Mouse (Mus musculus) erythroblast, adult 5-6 weeks (primary cell): ENCODE results near the gene N4bp2l2. TPM values are rescaled to one million over a fixed set of nuclear protein-coding genes. Genes with fewer than 3 reads are reported as not detected.

Experiments used
- ATAC-seq: replicated peaks from 2 replicates; pipeline ENCODE4 v1.8.0; 2016; ENCODE audit warnings: moderate number of reproducible peaks, mild to moderate bottlenecking, moderate TSS enrichment, inconsistent platforms; ENCODE audit not compliant: poor library complexity, low FRiP score, severe bottlenecking
- total RNA-seq, 2 experiments: library from RNA; stranded (forward) in 1 of 2; stranded (reverse) in 1 of 2; fragments of 150-400 nt in 1 of 2; fragments of 200-764, 138-1000 nt in 1 of 2; gene quantifications; 2 replicates each; pipeline versions ENCODE4 v1.2.3 to v1.2.4; 2015 to 2017; ENCODE audit warnings: low replicate concordance in 2 of 2

Gene N4bp2l2
- total RNA-seq, 2 experiments from 2014 or later, result 45.3 to 140 TPM

- ATAC-seq, result peak; percentile 33
These were observed 66.4 kb downstream of the N4bp2l2 start for GRCm38 (mm10) chr5:150599301-150600294.

GRCm38 (mm10) chr5:150598202-150599119, 67.5 kb downstream of the N4bp2l2 start:
- peak; percentile 54 for ATAC-seq

DNA sequence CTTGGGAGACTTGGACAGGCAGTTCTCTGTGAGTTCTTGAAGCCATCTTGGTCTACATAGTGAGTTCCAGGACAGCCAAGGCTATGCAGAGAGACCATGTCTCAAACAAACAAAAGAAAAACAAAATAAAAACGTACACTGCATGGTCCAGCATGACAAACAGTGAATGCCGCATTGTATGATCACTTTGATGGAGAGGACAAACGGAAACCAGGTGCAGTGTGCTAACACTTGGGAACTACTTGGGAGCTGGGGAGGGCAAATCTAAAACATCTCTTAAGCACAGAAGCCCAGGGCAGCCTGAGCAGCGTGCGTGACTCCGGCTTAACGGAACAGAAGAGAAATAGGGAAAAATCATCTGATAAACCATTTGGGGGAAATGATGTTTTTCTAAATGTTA, 68.9 kb downstream of the N4bp2l2 start, which contains the start of gene N4bp2l1:
TSS of gene N4bp2l1 (minus strand) at position 101 of the 400 bp plus-strand sequence.
- no peak for ATAC-seq

DNA sequence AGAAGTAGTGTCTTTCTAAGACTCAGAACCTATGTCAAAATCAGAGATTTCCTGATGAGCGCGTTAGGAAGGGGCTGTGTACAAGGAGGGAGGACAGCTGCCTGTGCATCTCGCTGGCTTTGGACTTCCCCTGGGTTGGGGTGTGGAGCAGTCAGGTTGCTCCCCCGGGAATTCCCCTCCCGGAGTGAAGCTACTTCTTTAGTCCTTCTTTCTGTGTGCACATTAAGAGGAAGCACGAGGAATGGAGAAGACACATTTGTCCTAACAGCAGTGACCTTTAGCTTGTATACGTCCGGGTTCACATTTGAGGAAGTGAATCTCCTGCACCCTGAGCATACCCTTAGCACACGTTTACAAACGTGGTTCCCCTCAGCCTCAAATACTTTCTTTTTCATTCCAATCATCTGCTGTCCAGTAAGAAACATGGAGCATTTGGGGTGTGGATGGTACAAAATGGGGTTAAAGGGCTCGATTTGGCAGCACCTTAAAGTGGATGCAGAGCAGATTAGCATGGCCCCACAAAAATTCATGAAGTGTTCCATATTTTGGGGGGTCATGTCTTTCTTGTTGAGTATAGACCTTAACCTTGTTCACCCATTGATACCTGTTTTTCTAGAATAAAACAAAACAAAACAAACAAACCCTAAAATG, 70.5 kb downstream of the N4bp2l2 start:
- ATAC-seq, result no peak

DNA sequence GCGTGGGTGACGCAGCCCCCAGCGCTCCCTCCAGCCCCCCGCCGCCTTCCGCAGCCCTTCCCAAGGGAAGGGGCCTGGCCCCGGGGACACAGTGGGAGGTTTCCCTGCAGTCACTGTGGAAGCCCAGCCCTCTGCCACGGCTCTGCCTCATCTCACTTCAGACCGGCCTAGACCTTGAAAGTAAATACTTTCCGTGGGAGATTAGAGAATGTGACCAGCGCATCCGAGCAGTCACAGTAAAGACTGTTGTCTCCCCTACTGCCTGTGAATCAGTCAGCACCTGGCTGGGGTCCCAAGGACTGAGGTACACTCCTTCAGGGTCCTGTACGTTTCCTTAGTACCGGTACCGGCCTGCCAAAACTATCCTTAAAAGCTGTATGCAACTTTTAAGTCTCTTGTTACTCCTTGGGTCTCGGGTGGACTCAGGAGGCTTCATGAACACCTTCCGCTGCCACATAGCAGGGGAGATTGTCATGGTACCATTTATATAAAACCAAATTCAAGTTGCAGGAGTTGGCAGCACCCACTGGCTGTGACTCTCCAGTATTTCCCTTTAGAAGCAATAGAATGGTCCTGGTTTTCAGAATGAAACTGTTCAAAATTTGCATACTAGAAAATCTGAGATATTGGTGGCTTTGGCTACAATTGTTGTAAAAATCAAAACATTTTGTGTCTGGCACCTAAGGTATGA, 71.2 kb downstream of the N4bp2l2 start:
- ATAC-seq, result no peak

- ATAC-seq, result no peak
These were observed 72.0 kb downstream of the N4bp2l2 start for GRCm38 (mm10) chr5:150593756-150594648.

GRCm38 (mm10) chr5:150592904-150593755, 72.9 kb downstream of the N4bp2l2 start:
- peak; percentile 67 for ATAC-seq

- ATAC-seq, result no peak
These were observed 73.6 kb downstream of the N4bp2l2 start for GRCm38 (mm10) chr5:150592186-150592903.

GRCm38 (mm10) chr5:150589945-150590344, 76.0 kb downstream of the N4bp2l2 start:
- ATAC-seq, result no peak

GRCm38 (mm10) chr5:150584337-150584729, 81.7 kb downstream of the N4bp2l2 start:
- ATAC-seq, result no peak

- ATAC-seq, result no peak
These were observed 82.2 kb downstream of the N4bp2l2 start for GRCm38 (mm10) chr5:150583622-150584336.

DNA sequence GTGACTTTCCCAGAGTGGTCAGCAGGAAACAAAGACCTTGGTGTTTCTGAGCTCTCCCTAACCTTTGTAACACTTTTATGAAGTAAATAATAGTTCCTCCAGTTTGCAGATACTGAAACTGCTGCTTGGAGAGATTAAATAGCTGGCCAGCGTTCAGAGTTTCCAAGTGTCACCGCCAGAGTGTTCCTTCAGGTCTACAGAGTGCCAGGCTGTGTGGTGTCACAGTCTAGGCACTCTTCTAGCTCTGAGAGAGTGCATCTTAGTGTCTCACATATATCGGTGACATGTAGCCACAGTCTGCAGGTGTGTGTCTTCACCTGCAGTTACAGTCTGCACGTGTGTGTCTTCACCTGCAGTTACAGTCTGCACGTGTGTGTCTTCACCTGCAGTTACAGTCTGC, 82.8 kb downstream of the N4bp2l2 start:
- ATAC-seq, result no peak

DNA sequence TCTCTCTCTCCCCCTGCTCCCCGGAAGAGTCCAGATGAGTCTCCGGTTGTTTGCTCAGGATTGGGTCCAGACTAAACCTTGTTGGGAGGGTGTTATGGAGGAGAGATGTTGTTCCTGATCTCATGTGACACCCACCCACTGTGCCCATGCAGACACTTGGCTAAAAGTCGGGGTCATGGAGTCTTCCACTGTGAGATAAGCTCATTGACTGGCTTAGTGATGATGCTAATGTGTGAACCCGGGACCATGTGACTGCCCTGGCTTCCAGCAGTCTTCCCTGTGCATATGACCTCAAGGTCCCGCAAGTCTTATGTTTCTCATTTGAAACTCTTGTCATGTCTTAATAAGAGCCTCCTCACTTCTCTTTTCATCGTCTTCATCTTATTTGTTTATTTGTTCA, 84.8 kb downstream of the N4bp2l2 start:
- no peak for ATAC-seq

DNA sequence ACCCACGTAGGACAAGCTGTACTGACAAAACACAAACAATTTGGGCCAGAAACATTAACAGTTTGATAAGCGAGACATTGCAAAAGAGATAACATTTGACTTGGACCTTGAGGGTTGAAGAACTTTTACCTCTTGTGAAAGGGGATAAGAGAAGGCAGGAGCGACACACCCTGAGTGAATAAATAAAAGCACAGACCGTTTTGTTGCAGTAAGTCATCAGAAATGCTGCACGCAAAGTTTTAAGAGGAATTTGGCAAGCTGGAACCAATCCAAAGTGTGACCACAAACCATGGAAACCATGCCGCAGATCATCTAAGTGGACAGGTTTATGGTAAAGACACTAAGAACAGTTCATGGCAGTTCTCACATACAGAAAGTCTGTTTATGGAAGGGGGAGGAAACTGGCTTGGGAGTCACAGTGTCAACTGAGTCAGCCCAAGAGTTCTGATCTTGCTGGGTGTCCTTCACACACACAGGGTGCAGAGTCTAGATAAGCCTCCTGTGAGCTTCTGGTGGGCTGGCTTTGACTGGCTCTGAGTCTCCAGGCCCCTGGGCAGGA, 87.3 kb downstream of the N4bp2l2 start:
- ATAC-seq, result peak; percentile 90

- no peak for ATAC-seq
These were observed 89.2 kb downstream of the N4bp2l2 start for GRCm38 (mm10) chr5:150576832-150577231.

DNA sequence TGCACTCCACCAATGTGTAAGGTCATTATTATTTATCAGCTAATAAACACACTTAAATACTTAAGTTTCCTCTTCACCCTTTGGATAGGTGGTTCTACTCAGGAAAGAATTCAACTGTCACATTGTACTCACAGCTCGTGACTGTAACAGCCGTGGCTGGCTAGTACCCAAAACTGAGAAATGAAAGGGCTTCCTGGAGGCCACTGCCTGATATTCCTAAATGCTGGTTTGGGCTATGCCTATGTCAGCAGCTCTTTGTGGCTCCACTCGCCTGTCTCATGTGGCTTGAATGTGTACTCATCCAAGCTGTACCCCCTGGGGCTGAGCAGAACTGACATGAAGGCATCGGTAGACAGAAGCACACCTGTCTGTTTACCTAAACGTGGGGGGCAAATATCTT, 91.1 kb downstream of the N4bp2l2 start:
- ATAC-seq, result no peak
